Mouse (Mus musculus): ENCODE measurements around the gene Slain2. TPM values are rescaled to one million over a fixed set of nuclear protein-coding genes. Genes with fewer than 3 reads are reported as not detected.
"Not testable (repeated sequence)": the region's sequence is repeated elsewhere in the genome, so short reads cannot be mapped to it uniquely, and the experiment has no call there.

Slain2 gene
- polyA plus RNA-seq, 1 experiment from 2014 or later, result 7.8 TPM

- peaks cover 4% of the 10 kb centered on the region; the same call in 1 of the 2 replicates for H3K4me1 ChIP-seq (ENCODE audit: control insufficient read depth, insufficient read depth, low read length)
- WGBS, result 93% methylated on average over 17 of the region's 17 CpGs
- no peak overlapping the region for H3K4me2 ChIP-seq (ENCODE audit: low read depth, low read length)
- H3K27ac ChIP-seq (ENCODE audit: low read length), result no peak overlapping the region
- no peaks in the 10 kb centered on the region for H3K36me3 ChIP-seq (ENCODE audit: control insufficient read depth, insufficient read depth, low read length)
- H3K9me3 ChIP-seq (ENCODE audit: control insufficient read depth, low read length), result no peaks in the 10 kb centered on the region
- H3K9ac ChIP-seq (ENCODE audit: low read depth, low read length), result no peak overlapping the region
- no peak for ATAC-seq
- no peak overlapping the region for H3K4me3 ChIP-seq (ENCODE audit: low read length)
- H3K27me3 ChIP-seq (replicated peaks; ENCODE audit: control insufficient read depth, insufficient read depth, low read length), result no peaks in the 10 kb centered on the region
Observed at GRCm38 (mm10) chr5:72933026-72933675, 19.0 kb downstream of the Slain2 start.

DNA sequence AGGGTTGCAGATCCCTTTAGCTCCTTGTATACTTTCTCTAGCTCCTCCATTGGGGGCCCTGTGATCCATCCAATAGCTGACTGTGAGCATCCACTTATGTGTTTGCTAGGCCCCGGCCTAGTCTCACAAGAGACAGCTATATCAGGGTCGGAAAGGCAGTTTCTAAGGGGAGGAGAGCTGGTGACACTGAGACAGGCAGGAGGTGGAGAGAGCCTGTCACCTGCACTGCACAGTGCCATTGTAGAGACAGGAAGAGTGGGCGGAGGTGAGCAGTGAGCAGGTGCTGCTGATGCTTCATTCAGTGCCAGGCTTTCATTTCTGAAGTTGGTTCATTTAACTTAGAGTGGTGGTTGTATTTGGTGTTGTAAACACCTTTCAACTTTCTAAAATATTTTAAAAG, 24.3 kb downstream of the Slain2 start:
- 86% methylated on average over 3 of the region's 3 CpGs for WGBS
- not testable (repeated sequence) for H3K27me3 ChIP-seq (replicated peaks; ENCODE audit: control insufficient read depth, insufficient read depth, low read length); H3K4me3 ChIP-seq (ENCODE audit: low read length); H3K4me1 ChIP-seq (ENCODE audit: control insufficient read depth, insufficient read depth, low read length); H3K27ac ChIP-seq (ENCODE audit: low read length); ATAC-seq; H3K9me3 ChIP-seq (ENCODE audit: control insufficient read depth, low read length); H3K36me3 ChIP-seq (ENCODE audit: control insufficient read depth, insufficient read depth, low read length); H3K9ac ChIP-seq (ENCODE audit: low read depth, low read length); H3K4me2 ChIP-seq (ENCODE audit: low read depth, low read length)

- no peaks in the 10 kb centered on the region for H3K36me3 ChIP-seq (ENCODE audit: control insufficient read depth, insufficient read depth, low read length)
- 95% methylated on average over 2 of the region's 2 CpGs for WGBS
Observed at GRCm38 (mm10) chr5:72939311-72939710, 25.2 kb downstream of the Slain2 start.

GRCm38 (mm10) chr5:72940906-72941432, 26.9 kb downstream of the Slain2 start:
- H3K27ac ChIP-seq (ENCODE audit: low read length), result no peak overlapping the region
- H3K9ac ChIP-seq (ENCODE audit: low read depth, low read length), result no peak overlapping the region
- no peak overlapping the region for H3K4me2 ChIP-seq (ENCODE audit: low read depth, low read length)
- no peaks in the 10 kb centered on the region for H3K27me3 ChIP-seq (replicated peaks; ENCODE audit: control insufficient read depth, insufficient read depth, low read length)
- H3K4me1 ChIP-seq (ENCODE audit: control insufficient read depth, insufficient read depth, low read length), result 0 out of 2 replicates have a peak, but pooled peaks cover 3% of the 10 kb centered on the region
- H3K4me3 ChIP-seq (ENCODE audit: low read length), result no peak overlapping the region
- no peak for ATAC-seq
- H3K9me3 ChIP-seq (ENCODE audit: control insufficient read depth, low read length), result no peaks in the 10 kb centered on the region
- 84% methylated on average over 5 of the region's 5 CpGs for WGBS
- no peaks in the 10 kb centered on the region for H3K36me3 ChIP-seq (ENCODE audit: control insufficient read depth, insufficient read depth, low read length)

More at GRCm38 (mm10) chr5:72939311-72939710, 25.2 kb downstream of the Slain2 start:
- Histone ChIP-seq H3K4me2 (ENCODE audit: low read depth, low read length) (no peak overlapping the region), H3K9ac (ENCODE audit: low read depth, low read length) (no peak overlapping the region), H3K27me3 (replicated peaks; ENCODE audit: control insufficient read depth, insufficient read depth, low read length) (no peaks in the 10 kb centered on the region), H3K4me1 (ENCODE audit: control insufficient read depth, insufficient read depth, low read length) (0 out of 2 replicates have a peak, but pooled peaks cover 3% of the 10 kb centered on the region), H3K9me3 (ENCODE audit: control insufficient read depth, low read length) (no peaks in the 10 kb centered on the region), H3K27ac (ENCODE audit: low read length) (no peak overlapping the region), H3K4me3 (ENCODE audit: low read length) (no peak overlapping the region)
- ATAC-seq, result no peak

DNA sequence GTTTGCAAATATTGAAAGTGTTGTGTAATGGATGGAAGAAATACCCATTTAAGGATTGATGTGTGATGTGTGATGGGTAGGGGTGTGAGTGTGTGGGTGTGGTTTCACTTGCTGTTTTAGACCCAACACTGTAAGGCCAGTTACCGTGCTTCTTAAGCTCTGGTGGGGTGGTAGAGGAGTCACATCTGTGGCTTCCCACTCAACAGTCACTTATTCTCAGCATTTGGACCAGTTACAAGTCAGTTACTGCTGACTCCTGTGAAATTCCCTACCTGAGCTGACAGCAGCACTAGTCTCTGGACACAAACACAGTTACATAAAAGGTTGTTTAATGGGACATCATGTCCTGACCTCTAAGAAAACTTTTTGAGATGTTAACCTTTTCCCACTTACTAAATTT, 34.0 kb downstream of the Slain2 start:
- Histone ChIP-seq H3K36me3 (ENCODE audit: control insufficient read depth, insufficient read depth, low read length) (peaks cover 3% of the 10 kb centered on the region; the same call in 1 of the 2 replicates), H3K4me3 (ENCODE audit: low read length) (no peak overlapping the region), H3K4me2 (ENCODE audit: low read depth, low read length) (no peak overlapping the region), H3K9me3 (ENCODE audit: control insufficient read depth, low read length) (no peaks in the 10 kb centered on the region), H3K27ac (ENCODE audit: low read length) (no peak overlapping the region), H3K9ac (ENCODE audit: low read depth, low read length) (no peak overlapping the region), H3K27me3 (replicated peaks; ENCODE audit: control insufficient read depth, insufficient read depth, low read length) (no peaks in the 10 kb centered on the region), H3K4me1 (ENCODE audit: control insufficient read depth, insufficient read depth, low read length) (no peaks in the 10 kb centered on the region)
- no peak for ATAC-seq
- 76% methylated on average over 1 of the region's 1 CpGs for WGBS

DNA sequence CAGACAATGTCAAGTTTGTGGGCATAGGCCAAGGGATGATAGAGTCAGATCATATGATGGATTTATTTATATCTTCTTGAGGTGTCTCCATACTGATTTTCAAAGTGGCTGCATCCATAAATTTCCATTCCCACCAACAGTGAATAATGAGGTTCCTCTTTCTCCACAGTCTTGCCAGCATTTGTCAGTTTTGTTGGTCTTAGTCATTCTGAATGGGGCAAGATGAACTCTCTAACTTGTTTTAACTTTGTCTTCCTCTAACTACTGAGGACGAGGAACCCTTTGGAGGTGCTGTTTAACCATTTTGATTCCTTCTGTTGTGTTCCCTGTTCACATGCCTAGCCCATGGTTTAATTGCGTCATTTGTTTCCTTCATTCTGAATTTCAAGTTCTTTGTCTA, 36.1 kb downstream of the Slain2 start:
- Histone ChIP-seq H3K4me1 (ENCODE audit: control insufficient read depth, insufficient read depth, low read length) (no peaks in the 10 kb centered on the region), H3K9me3 (ENCODE audit: control insufficient read depth, low read length) (no peaks in the 10 kb centered on the region), H3K36me3 (ENCODE audit: control insufficient read depth, insufficient read depth, low read length) (peaks cover 3% of the 10 kb centered on the region; the same call in 1 of the 2 replicates), H3K27ac (ENCODE audit: low read length) (no peak overlapping the region), H3K9ac (ENCODE audit: low read depth, low read length) (no peak overlapping the region), H3K4me2 (ENCODE audit: low read depth, low read length) (no peak overlapping the region), H3K27me3 (replicated peaks; ENCODE audit: control insufficient read depth, insufficient read depth, low read length) (no peaks in the 10 kb centered on the region), H3K4me3 (ENCODE audit: low read length) (no peak overlapping the region)
- 89% methylated on average over 2 of the region's 2 CpGs for WGBS
- no peak for ATAC-seq

- WGBS, result 72% methylated on average over 3 of the region's 3 CpGs
- no peak overlapping the region for H3K9ac ChIP-seq (ENCODE audit: low read depth, low read length)
- no peaks in the 10 kb centered on the region for H3K27me3 ChIP-seq (replicated peaks; ENCODE audit: control insufficient read depth, insufficient read depth, low read length)
- H3K4me2 ChIP-seq (ENCODE audit: low read depth, low read length), result no peak overlapping the region
- ATAC-seq, result no peak
- no peaks in the 10 kb centered on the region for H3K9me3 ChIP-seq (ENCODE audit: control insufficient read depth, low read length)
- no peak overlapping the region for H3K4me3 ChIP-seq (ENCODE audit: low read length)
- H3K36me3 ChIP-seq (ENCODE audit: control insufficient read depth, insufficient read depth, low read length), result peaks cover 3% of the 10 kb centered on the region; the same call in 1 of the 2 replicates
- no peak overlapping the region for H3K27ac ChIP-seq (ENCODE audit: low read length)
- no peaks in the 10 kb centered on the region for H3K4me1 ChIP-seq (ENCODE audit: control insufficient read depth, insufficient read depth, low read length)
Observed at GRCm38 (mm10) chr5:72953996-72954604, 40.0 kb downstream of the Slain2 start.

DNA sequence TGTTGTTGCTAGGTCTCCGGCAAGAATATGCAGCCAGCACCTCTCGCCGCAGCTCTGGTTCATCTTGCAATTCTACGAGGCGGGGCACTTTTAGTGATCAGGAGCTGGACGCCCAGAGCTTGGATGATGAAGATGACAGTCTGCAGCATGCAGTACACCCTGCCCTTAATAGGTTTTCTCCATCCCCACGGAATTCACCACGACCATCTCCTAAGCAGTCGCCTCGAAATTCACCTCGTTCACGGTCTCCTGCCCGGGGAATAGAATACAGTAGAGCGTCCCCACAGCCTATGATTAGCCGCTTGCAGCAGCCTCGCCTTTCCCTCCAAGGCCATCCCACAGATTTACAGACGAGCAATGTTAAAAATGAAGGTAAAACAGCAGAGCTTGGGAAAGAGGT, 43.2 kb downstream of the Slain2 start:
- no peaks in the 10 kb centered on the region for H3K9me3 ChIP-seq (ENCODE audit: control insufficient read depth, low read length)
- ATAC-seq, result no peak
- no peak overlapping the region for H3K4me3 ChIP-seq (ENCODE audit: low read length)
- no peaks in the 10 kb centered on the region for H3K27me3 ChIP-seq (replicated peaks; ENCODE audit: control insufficient read depth, insufficient read depth, low read length)
- peaks cover 3% of the 10 kb centered on the region; the same call in 1 of the 2 replicates for H3K36me3 ChIP-seq (ENCODE audit: control insufficient read depth, insufficient read depth, low read length)
- H3K9ac ChIP-seq (ENCODE audit: low read depth, low read length), result no peak overlapping the region
- no peak overlapping the region for H3K27ac ChIP-seq (ENCODE audit: low read length)
- 79% methylated on average over 17 of the region's 17 CpGs for WGBS
- H3K4me2 ChIP-seq (ENCODE audit: low read depth, low read length), result no peak overlapping the region
- no peaks in the 10 kb centered on the region for H3K4me1 ChIP-seq (ENCODE audit: control insufficient read depth, insufficient read depth, low read length)

GRCm38 (mm10) chr5:72960096-72960495, 46.0 kb downstream of the Slain2 start:
- WGBS, result 76% methylated on average over 6 of the region's 6 CpGs

More at GRCm38 (mm10) chr5:72960096-72960495, 46.0 kb downstream of the Slain2 start:
- Histone ChIP-seq H3K4me1 (ENCODE audit: control insufficient read depth, insufficient read depth, low read length) (no peaks in the 10 kb centered on the region), H3K36me3 (ENCODE audit: control insufficient read depth, insufficient read depth, low read length) (peaks cover 3% of the 10 kb centered on the region; the same call in 1 of the 2 replicates), H3K9ac (ENCODE audit: low read depth, low read length) (no peak overlapping the region), H3K9me3 (ENCODE audit: control insufficient read depth, low read length) (no peaks in the 10 kb centered on the region), H3K27me3 (replicated peaks; ENCODE audit: control insufficient read depth, insufficient read depth, low read length) (no peaks in the 10 kb centered on the region), H3K27ac (ENCODE audit: low read length) (no peak overlapping the region), H3K4me2 (ENCODE audit: low read depth, low read length) (no peak overlapping the region), H3K4me3 (ENCODE audit: low read length) (no peak overlapping the region)
- no peak for ATAC-seq
